ENCODE assay signal across 8 mouse cellular contexts in the genomic region with DNA sequence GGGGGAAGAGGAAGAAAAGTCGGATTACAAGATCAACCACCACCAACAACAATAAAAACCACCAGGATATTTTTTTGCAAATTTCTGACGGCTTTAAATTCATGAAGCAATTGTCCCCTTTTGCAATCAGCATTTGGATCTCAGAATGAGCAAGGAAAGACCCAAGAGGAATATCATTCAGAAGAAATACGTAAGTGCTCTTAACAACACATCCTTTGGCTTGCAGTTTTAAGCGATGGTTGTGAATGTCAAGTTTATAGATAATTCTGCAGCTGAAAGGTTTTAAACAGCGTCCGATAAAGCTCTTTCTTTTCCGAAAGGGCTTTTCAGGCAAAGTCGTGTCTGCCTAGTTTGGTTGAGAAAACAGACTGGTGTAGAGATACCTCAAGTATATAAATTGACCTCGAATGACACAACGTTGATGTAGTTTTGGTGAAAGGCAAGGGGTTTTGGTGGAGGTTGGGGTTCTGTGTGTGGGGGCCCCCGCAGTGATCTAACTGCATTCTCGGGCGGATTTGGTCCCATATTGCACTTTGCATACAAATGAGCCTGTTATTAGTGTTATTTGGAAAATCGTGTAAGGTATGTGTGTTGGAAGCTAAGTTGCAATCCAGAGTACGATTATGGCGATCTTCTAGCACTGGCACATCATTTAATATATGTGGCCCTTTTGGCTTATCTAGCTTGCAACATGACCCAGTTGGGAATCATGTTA. TPM values are rescaled to one million over a fixed set of nuclear protein-coding genes. Genes with fewer than 3 reads are reported as not detected.
DNase-seq lines count a peak whose midpoint lies in the region; ATAC-seq and TF ChIP-seq lines count a peak whose summit lies in the region.

No protein-coding gene starts in this region.

- H3K9ac ChIP-seq in heart, embryonic 12.5 days, result peak overlapping the region; percentile 90
- peak overlapping the region; percentile 94 for H3K9ac ChIP-seq in ES-E14 (ENCODE audit: insufficient read depth, low read depth, low read length, poor library complexity, severe bottlenecking)
- peak overlapping the region; percentile 87 for H3K9ac ChIP-seq in neural tube, embryonic 13.5 days

- peaks cover 35% of the 10 kb centered on the region for H3K4me1 ChIP-seq in heart, embryonic 12.5 days (replicated peaks)
- peaks cover 6 to 17% of the 10 kb centered on the region in 2 experiments for H3K4me1 ChIP-seq in ES-E14 (ENCODE audit: control insufficient read depth in 2 of 2, insufficient read depth in 2 of 2, low read length in 2 of 2, poor library complexity in 1 of 2)
- H3K4me1 ChIP-seq in forebrain, embryonic 10.5 days, result peaks cover 64% of the 10 kb centered on the region
- H3K4me1 ChIP-seq in limb, embryonic 10.5 days, result peaks cover 48% of the 10 kb centered on the region
- peaks cover 44% of the 10 kb centered on the region for H3K4me1 ChIP-seq in neural tube, embryonic 13.5 days (replicated peaks)

- no peaks in the 10 kb centered on the region for H3K9me3 ChIP-seq in heart, embryonic 12.5 days (replicated peaks)
- H3K9me3 ChIP-seq in ES-E14 (ENCODE audit: control insufficient read depth, insufficient read depth, low read depth, low read length), result no peaks in the 10 kb centered on the region
- H3K9me3 ChIP-seq in forebrain, embryonic 10.5 days, result no peaks in the 10 kb centered on the region
- H3K9me3 ChIP-seq in limb, embryonic 10.5 days (replicated peaks), result no peaks in the 10 kb centered on the region
- no peaks in the 10 kb centered on the region for H3K9me3 ChIP-seq in neural tube, embryonic 13.5 days

- H3K4me3 ChIP-seq in heart, embryonic 12.5 days, result peak overlapping the region; percentile 74
- H3K4me3 ChIP-seq in ES-E14 (ENCODE audit: insufficient read depth in 1 of 2, low read depth in 1 of 2, low read length in 2 of 2, poor library complexity in 1 of 2, severe bottlenecking in 1 of 2), result peak overlapping the region; percentile 89 to 94
- H3K4me3 ChIP-seq in forebrain, embryonic 10.5 days, result peak overlapping the region; percentile 83
- peak overlapping the region; percentile 71 for H3K4me3 ChIP-seq in limb, embryonic 10.5 days
- H3K4me3 ChIP-seq in neural tube, embryonic 13.5 days, result peak overlapping the region; percentile 78

- peak overlapping the region; percentile 81 for H3K4me2 ChIP-seq in heart, embryonic 12.5 days
- peak overlapping the region; percentile 70 for H3K4me2 ChIP-seq in neural tube, embryonic 13.5 days

- H3K27me3 ChIP-seq in heart, embryonic 12.5 days (replicated peaks), result no peaks in the 10 kb centered on the region
- H3K27me3 ChIP-seq in forebrain, embryonic 10.5 days (ENCODE audit: poor library complexity, severe bottlenecking), result no peaks in the 10 kb centered on the region
- H3K27me3 ChIP-seq in limb, embryonic 10.5 days (ENCODE audit: low read depth, poor library complexity, severe bottlenecking), result no peaks in the 10 kb centered on the region
- H3K27me3 ChIP-seq in neural tube, embryonic 13.5 days, result no peaks in the 10 kb centered on the region

- no peak for ATAC-seq in heart, embryonic 12.5 days (ENCODE audit: insufficient number of reproducible peaks, low FRiP score)
- no peak for ATAC-seq in neural tube, embryonic 13.5 days (ENCODE audit: low read depth)
- no peak for ATAC-seq in frontal cortex, adult (ENCODE audit: low TSS enrichment)

- H3K36me3 ChIP-seq in heart, embryonic 12.5 days, result no peaks in the 10 kb centered on the region
- peaks cover 4% of the 10 kb centered on the region for H3K36me3 ChIP-seq in ES-E14 (ENCODE audit: control insufficient read depth, insufficient read depth, low read length, poor library complexity, severe bottlenecking)
- no peaks in the 10 kb centered on the region for H3K36me3 ChIP-seq in forebrain, embryonic 10.5 days (replicated peaks)
- no peaks in the 10 kb centered on the region for H3K36me3 ChIP-seq in limb, embryonic 10.5 days
- H3K36me3 ChIP-seq in neural tube, embryonic 13.5 days, result no peaks in the 10 kb centered on the region

- in situ Hi-C loops in ES-E14 (cut with MboI; ENCODE audit: low sequenced_read_pairs in 2 of 2, unreplicated experiment in 2 of 2), result no loop called here

- DNase-seq in heart, adult 8-10 months (ENCODE audit: low spot score), result no peak
- no peak for DNase-seq in ES-E14 (ENCODE audit: low read depth, low spot score)
- no peak for DNase-seq in forebrain, embryonic 10.5 days (ENCODE audit: extremely low spot score, low spot score)
- peak; percentile 39 for DNase-seq in limb, embryonic 10.5 days (ENCODE audit: low spot score)
- no peak for DNase-seq in yolk sac, embryonic 10.5 days (ENCODE audit: low spot score)

- peak overlapping the region; percentile 59 for H3K27ac ChIP-seq in heart, embryonic 12.5 days (ENCODE audit: poor library complexity, severe bottlenecking)
- peak overlapping the region; percentile 97; the same call in 1 of the 2 replicates for H3K27ac ChIP-seq in ES-E14 (ENCODE audit: insufficient read depth, low read depth, low read length, poor library complexity, severe bottlenecking)
- H3K27ac ChIP-seq in forebrain, embryonic 10.5 days, result peak overlapping the region; percentile 100
- H3K27ac ChIP-seq in limb, embryonic 10.5 days, result peak overlapping the region; percentile 97
- H3K27ac ChIP-seq in neural tube, embryonic 13.5 days (replicated peaks), result peak overlapping the region; percentile 78; the same call in 1 of the 2 replicates

- under 1% methylated on average over 16 of the region's 16 CpGs for WGBS in heart, embryonic 12.5 days
- WGBS in forebrain, embryonic 10.5 days, result under 1% methylated on average over 16 of the region's 16 CpGs
- WGBS in limb, embryonic 10.5 days, result under 1% methylated on average over 16 of the region's 16 CpGs
- under 1% methylated on average over 16 of the region's 16 CpGs for WGBS in neural tube, embryonic 13.5 days

TF ChIP-seq in ES-E14, 5 proteins besides CTCF, POLR2A, EP300 and RAD21:
- no peak for TF ChIP-seq MAFK (IDR thresholded peaks at IDR 0.05; ENCODE audit: insufficient read depth, low read depth, low read length)
- no peak for TF ChIP-seq CHD2 (IDR thresholded peaks at IDR 0.05; ENCODE audit: low read depth, low read length)
- TF ChIP-seq ZNF384 (IDR thresholded peaks at IDR 0.05; ENCODE audit: low read depth, low read length), result no peak
- TF ChIP-seq HCFC1 (IDR thresholded peaks at IDR 0.05; ENCODE audit: borderline replicate concordance, insufficient read depth, low read length), result no peak
- TF ChIP-seq ZC3H11A (IDR thresholded peaks at IDR 0.05; ENCODE audit: borderline replicate concordance, low read depth, low read length), result no peak
TF ChIP-seq in ES-E14: peak in this region for 0.

RNA-seq across cellular contexts. Expression of gene Jarid2, which starts 2.6 kb away (rescaled TPM):
- 40.6 TPM in 2 replicates for polyA plus RNA-seq in heart, embryonic 12.5 days (2016; fragmentation: Nextera tagmentation; extraction: Ambion mirVana)
- total RNA-seq in heart, adult 8-10 months (2022), result 10 to 100 TPM; 13.9 to 25.9 (median 19.4) TPM
- 190 and 195 TPM in 2 replicates for total RNA-seq in ES-E14 (2012; rRNA removed)
- 65.0 and 71.0 TPM in 2 replicates for polyA plus RNA-seq in forebrain, embryonic 10.5 days (2016; fragmentation: Nextera tagmentation; extraction: Ambion mirVana)
- 48.4 and 56.6 TPM in 2 replicates for polyA plus RNA-seq in limb, embryonic 10.5 days (2016; fragmentation: Nextera tagmentation; extraction: Ambion mirVana)
- 57.9 and 60.9 TPM in 2 replicates for polyA plus RNA-seq in neural tube, embryonic 13.5 days (2015; fragmentation: Nextera tagmentation; extraction: Ambion mirVana)
